Mouse (Mus musculus) left cerebral cortex, postnatal 14 days (tissue): ENCODE measurements around the gene Slc44a3. TPM values are rescaled to one million over a fixed set of nuclear protein-coding genes. Genes with fewer than 3 reads are reported as not detected.

Experiments
- DNase-seq, 2 experiments: peaks; one replicate each; pipeline ENCODE4 v3.0.0; 2021 to 2022; ENCODE audit warnings: low spot score in 2 of 2, mixed read lengths in 1 of 2
- intact Hi-C: fragments of 180-260 bp; cut with DNase I; formaldehyde crosslinking; loops from one replicate; pipeline ENCODE4 v1.15.1; 2025
- total RNA-seq, 2 experiments: library from RNA; stranded (reverse); gene quantifications; 2 replicates each; pipeline ENCODE4 v1.2.3; 2021

Gene Slc44a3
- total RNA-seq, 2 experiments from 2014 or later = not detected

DNA sequence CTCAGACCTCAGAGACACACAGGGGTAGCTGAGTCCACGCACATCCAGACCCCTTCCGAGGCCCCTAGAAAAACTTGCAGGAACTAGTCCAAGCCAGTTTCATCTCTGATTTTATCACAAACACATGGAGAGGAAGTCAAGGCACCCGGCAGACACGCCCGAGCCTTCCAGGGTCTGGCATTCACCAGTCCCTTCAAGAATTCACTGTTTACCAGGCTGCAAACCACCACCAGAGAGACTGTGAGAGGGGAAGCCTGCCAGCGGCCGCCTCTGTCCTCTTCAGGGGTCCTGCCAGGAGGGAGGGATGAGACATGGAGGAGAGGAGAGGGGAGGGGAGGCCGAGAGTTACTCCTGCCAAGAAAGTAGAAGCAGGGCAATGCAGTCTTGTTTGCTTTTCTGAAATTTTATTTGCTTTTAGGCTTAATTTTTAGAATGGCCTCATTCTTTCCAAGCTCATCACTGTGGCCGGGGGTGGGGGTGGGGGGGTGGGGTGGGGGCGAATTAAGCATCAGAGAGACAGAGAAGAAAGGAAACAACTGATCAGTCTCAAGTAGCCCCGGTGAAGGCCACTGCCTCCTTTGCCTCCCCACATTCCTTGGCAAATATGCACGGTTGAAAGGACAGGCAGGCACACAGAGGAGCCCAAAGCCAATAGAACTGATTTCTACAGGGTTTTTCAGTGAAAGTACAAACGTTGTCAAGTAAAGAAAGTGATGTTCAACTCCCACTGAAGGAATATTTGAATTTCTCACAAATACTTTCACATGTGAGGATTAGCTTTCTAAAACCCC lies 62.8 kb downstream of the Slc44a3 start:
- intact Hi-C loops = no loop called here
- DNase-seq = no peak

GRCm38 (mm10) chr3:121468136-121468535 lies 64.1 kb downstream of the Slc44a3 start:
- no peak for DNase-seq
- intact Hi-C loops = no loop called here

- DNase-seq = no peak
- intact Hi-C loops = no loop called here
Observed at GRCm38 (mm10) chr3:121467094-121467552, 65.1 kb downstream of the Slc44a3 start.

DNA sequence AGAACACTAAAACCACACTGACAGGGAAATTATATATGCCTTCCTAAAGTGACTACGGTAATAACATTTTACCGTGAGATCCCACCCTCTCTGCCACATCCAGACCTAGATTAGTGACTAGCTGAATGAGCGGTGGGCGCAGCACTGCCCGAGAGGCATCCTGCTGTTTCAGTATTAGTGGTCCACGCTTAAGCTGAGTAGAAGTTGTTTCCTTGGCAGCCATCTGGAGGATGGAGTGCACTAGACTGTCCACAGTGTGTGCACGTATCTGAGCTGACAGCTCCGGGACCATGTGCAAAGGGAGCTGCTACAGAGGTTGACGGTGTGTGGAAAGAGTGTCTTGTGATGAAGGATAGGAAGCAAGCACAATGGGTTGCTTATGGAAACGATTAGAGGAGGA lies 66.4 kb downstream of the Slc44a3 start:
- intact Hi-C loops = no loop called here

GRCm38 (mm10) chr3:121464733-121465305 lies 67.4 kb downstream of the Slc44a3 start:
- no peak for DNase-seq
- intact Hi-C loops = no loop called here

More for the DNA sequence above, 66.4 kb downstream of the Slc44a3 start:
- no peak for DNase-seq

DNA sequence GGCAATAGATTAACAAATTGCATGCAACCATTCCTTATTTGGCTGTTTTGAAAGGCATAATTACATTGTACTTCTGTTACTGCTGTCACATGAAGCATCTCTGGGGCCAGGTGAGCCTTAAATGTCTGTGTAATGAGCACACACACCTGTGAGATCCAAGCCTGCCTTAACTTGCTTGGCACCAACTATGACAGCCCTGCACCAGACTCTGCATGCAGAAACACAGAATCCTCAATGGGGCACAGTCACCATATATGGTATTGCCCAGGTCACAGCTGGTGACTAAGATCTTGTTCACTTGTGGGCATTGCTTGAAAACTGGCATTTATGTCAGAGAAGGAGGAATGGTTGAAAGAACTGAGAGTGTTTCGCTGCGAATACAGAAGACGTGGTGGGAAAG lies 69.4 kb downstream of the Slc44a3 start:
- no peak for DNase-seq
- intact Hi-C loops = no loop called here

DNA sequence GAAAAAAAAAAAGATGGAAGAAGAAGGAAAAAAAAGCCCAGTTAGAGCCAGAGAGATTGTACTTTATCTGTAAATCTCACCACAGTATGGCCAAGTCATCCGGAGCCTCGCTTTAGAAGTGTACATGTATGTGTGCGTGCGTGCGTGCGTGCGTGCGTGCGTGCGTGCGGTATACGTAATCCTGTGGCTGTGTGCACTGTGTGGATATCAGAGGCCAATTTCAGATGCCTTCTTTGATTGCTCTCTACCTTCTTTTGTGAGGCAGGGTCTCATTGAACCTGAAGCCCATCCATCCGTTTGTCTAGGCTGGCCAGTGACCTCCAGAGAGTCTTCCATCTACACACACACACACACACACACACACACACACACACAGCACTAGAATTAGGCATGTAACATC lies 70.7 kb downstream of the Slc44a3 start:
- intact Hi-C loops = no loop called here
- no peak for DNase-seq

GRCm38 (mm10) chr3:121460473-121461193 lies 71.6 kb downstream of the Slc44a3 start:
- intact Hi-C loops = no loop called here

DNA sequence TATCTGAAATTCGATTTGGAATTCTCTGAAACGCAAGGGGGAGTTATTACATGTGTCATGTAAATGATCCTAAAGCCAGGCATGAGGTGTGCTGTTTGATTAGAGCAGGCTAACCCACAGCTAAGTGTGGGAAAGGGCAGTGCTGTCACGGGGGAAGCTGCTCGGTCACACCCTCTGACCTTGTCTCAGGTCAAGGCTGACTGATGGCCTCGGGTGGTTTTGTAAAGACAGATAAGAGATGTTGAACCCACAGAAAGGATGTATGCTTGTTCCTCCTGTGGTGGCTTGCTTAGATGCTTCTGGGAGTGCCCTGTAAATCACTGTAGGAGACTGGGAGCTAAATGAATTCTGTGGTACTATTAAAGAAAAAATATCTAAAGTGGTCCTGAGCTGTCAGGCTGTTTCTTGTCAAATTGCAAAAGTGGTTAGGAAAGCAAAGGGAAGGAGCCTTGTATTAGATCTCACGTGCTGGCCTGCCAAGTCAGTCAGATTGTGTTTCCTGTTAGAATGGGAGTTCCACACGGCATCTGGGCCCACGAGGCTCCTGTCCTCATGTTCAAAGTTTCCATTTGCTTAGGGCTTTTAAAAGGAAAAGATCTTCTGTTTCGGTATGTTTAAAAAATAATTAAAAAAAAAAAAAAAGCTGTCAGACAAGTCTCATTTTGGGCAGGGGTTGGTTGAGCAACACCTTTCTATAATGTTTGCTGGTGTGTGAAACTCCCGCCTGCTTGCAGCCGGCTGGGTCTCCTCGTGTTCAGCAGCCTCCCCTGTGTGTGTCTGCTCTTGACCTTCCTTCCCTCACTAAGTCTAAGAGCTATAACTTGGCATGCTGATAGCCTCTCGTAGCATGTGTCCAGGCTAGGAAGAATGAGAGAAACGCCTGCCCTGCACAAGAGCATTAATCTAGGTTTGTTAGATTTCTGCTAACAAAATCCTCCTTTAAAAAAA lies 73.4 kb downstream of the Slc44a3 start:
- intact Hi-C loops = no loop called here
- DNase-seq = no peak

More at GRCm38 (mm10) chr3:121460473-121461193, 71.6 kb downstream of the Slc44a3 start:
- no peak for DNase-seq

- no peak for DNase-seq
- intact Hi-C loops = no loop called here
Observed at GRCm38 (mm10) chr3:121451404-121451803, 80.8 kb downstream of the Slc44a3 start.

GRCm38 (mm10) chr3:121449527-121449926 lies 82.7 kb downstream of the Slc44a3 start:
- no peak for DNase-seq
- intact Hi-C loops = no loop called here

- intact Hi-C loops = no loop called here
- DNase-seq = no peak
Observed at GRCm38 (mm10) chr3:121448606-121449005, 83.6 kb downstream of the Slc44a3 start.

DNA sequence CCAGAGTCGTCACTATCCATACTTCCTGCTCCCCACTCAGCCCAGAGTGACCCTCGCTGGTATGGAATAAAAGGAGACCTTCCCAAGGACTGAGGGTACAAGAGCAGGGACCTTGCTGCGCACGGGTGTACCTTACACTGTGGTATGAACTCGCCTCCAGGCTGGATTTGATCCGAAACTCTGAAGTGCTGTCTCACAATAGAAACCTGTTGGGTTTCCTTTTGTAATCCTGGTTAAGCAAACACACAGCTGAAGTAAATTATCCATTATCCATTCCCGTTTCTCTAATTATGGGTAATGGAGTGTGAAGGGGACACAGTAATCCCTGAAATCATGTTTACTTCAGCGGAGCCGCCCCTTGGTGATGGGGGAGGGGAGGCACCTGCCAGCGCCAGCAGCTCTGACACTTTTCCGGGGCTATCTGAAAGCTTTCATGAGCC lies 84.2 kb downstream of the Slc44a3 start:
- intact Hi-C loops = no loop called here

DNA sequence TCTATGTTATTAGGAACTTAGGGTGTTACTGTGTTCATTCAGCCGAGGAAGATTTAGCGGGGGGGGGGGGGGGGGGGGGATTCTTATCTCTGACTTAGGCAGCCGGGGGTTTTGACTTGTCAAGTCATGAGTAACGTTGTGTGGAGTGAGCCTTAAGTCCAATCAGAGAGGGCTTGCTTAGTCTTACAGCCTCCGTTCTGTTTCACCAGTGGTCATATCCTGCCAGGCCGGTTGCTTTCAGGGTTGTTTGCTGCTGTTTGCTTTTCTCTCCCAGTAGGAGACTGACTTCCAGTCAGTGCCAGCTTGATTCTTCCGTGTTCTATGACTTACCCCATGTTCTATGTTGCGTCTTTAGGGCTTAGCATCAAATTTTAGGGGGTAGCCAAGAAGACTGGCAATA lies 85.8 kb downstream of the Slc44a3 start:
- intact Hi-C loops = no loop called here
- no peak for DNase-seq

More for the DNA sequence above, 84.2 kb downstream of the Slc44a3 start:
- DNase-seq = no peak

GRCm38 (mm10) chr3:121444414-121444813 lies 87.8 kb downstream of the Slc44a3 start:
- intact Hi-C loops = no loop called here
- no peak for DNase-seq

- DNase-seq = no peak
Observed at GRCm38 (mm10) chr3:121443861-121444271, 88.3 kb downstream of the Slc44a3 start.

GRCm38 (mm10) chr3:121442288-121442687 lies 89.9 kb downstream of the Slc44a3 start:
- intact Hi-C loops = no loop called here
- DNase-seq = no peak

More at GRCm38 (mm10) chr3:121443861-121444271, 88.3 kb downstream of the Slc44a3 start:
- intact Hi-C loops = no loop called here

GRCm38 (mm10) chr3:121441504-121441903 lies 90.7 kb downstream of the Slc44a3 start:
- intact Hi-C loops = no loop called here

DNA sequence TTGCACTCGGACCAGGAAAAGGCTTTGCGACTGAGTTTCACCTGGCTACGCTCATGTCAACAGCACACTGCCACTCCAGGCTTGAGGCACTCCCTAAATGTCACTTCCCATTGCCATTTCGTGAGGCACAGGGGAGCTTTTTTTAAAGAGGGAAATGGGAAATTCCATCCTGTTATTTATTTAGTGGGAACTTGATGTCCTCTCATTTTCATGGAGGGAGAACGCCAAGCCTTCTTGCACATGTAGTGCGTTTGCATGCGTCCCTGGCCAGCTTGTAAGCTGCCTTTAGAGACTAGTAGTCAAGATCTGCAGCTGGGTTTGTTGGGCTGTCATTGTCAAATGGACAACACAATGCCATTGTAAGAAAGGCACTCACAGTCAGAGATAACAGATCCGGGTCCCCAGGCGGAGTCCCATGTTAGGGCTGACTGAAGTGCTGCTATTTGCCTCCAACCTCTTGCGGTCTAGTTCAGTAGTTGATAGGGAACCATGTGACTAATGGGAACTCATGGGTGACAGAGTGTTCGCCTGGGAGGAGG lies 92.5 kb downstream of the Slc44a3 start:
- intact Hi-C loops = no loop called here
- no peak for DNase-seq

More at GRCm38 (mm10) chr3:121441504-121441903, 90.7 kb downstream of the Slc44a3 start:
- no peak for DNase-seq
